8 mouse cellular contexts compared by ENCODE assay signal in genomic region chr1:151754881-151755659, GRCm38 (mm10). TPM values are rescaled to one million over a fixed set of nuclear protein-coding genes. Genes with fewer than 3 reads are reported as not detected.
DNase-seq lines count a peak whose midpoint lies in the region; ATAC-seq lines count a peak whose summit lies in the region.

Edem3 (plus strand) TSS chr1:151755371.

- H3K27ac ChIP-seq in hindbrain, embryonic 12.5 days = peak within 1 kb of the TSS; percentile 93

- no peaks in the 10 kb centered on the region for H3K9me3 ChIP-seq in hindbrain, embryonic 12.5 days (replicated peaks)

- peaks cover 15% of the 10 kb centered on the region for H3K4me1 ChIP-seq in hindbrain, embryonic 12.5 days

- no peaks in the 10 kb centered on the region for H3K36me3 ChIP-seq in hindbrain, embryonic 12.5 days

- peak; percentile 100 for ATAC-seq in hindbrain, embryonic 12.5 days (ENCODE audit: low FRiP score)

- H3K27me3 ChIP-seq in hindbrain, embryonic 12.5 days = no peaks in the 10 kb centered on the region

- H3K4me3 ChIP-seq in hindbrain, embryonic 12.5 days = peak within 1 kb of the TSS; percentile 95

- H3K9ac ChIP-seq in hindbrain, embryonic 12.5 days = peak within 1 kb of the TSS; percentile 82

- DNase-seq in NIH3T3 (ENCODE audit: low read depth) = peak; percentile 99
- peak; percentile 96 to 99 for DNase-seq in cerebellum, postnatal 10 days
- DNase-seq in frontal cortex, postnatal 10 days (ENCODE audit: low spot score in 2 of 2) = peak; percentile 98 to 99
- peak; percentile 97 to 99 for DNase-seq in layer of hippocampus, postnatal 14 days (ENCODE audit: low spot score in 2 of 2)
- DNase-seq in lung, postnatal 14 days = peak; percentile 96
- DNase-seq in retina, adult 2 months (ENCODE audit: low read depth, low spot score) = peak; percentile 96
- DNase-seq in thymus, postnatal 36 days = peak; percentile 92 to 96

- WGBS in hindbrain, embryonic 12.5 days = under 1% methylated on average over 64 of the region's 64 CpGs

- H3K4me2 ChIP-seq in hindbrain, embryonic 12.5 days (replicated peaks) = peak within 1 kb of the TSS; percentile 96

RNA-seq across cellular contexts. Expression of gene Edem3, which starts in this region (rescaled TPM):
- polyA plus RNA-seq in hindbrain, embryonic 12.5 days (2016; fragmentation: Nextera tagmentation; extraction: Ambion mirVana) = 30.2 and 34.3 TPM in 2 replicates
- 10 to 100 TPM; 38.1 to 38.3 TPM for total RNA-seq in layer of hippocampus, postnatal 14 days (2021)

Comparison
In these comparisons a context has a peak if more than half of its experiments do, and no peak if none do; other contexts are left out.
1. Peak in every context shown above with its lines: DNase-seq, ATAC-seq, H3K4me3 ChIP-seq and H3K27ac ChIP-seq.